Mouse (Mus musculus) layer of hippocampus, adult 9-11 months (tissue): Measurements from ENCODE around the gene Ankrd13d.
A peak's percentile ranks its signal among the peaks of the same experiment; 100 is the strongest.

ENCODE experiments used
- DNase-seq: peaks from one replicate; pipeline ENCODE4 v3.0.0; 2022

The Ankrd13d gene

DNA sequence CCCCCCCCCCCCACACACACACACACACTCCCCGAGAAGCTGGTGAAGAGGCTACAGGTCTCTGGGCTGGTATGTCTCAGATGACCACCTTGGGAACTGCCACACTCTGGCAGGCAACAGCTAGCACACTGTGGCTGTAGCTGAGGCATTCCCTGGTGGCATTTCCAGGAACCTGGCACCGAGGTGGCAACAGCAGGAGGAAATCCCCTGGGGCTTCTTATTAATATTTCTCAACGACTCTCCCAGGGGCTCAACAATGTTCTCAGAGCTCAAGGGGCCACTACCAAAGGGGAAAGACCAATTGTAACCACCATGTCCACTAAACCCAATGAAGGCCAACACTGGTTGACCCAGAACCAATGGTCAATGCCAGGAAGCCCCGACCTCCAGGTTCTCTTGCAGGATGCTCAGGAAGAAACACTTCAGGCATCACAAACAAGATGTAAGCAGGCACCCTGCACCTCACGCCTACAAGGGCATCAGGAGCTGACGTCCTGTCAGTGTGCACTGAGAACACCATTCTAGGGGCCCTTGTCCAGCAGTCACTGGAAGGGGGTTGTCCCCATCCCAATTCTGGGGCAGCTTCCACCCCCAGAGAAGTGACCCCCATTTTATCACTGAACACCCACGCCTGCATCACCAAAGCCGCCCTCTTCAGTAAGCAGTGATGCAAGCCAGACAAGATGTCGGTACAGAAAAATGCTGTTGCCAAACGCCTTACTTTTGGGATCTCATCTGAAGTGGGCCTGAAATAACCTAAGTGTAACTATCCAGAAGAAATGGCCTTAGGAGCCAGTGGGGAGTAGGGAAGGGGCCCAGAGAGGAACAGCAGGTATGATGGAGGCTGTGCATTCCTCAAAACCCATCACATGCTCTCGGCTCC lies 18.2 kb upstream of the Ankrd13d start:
- DNase-seq, result no peak

DNA sequence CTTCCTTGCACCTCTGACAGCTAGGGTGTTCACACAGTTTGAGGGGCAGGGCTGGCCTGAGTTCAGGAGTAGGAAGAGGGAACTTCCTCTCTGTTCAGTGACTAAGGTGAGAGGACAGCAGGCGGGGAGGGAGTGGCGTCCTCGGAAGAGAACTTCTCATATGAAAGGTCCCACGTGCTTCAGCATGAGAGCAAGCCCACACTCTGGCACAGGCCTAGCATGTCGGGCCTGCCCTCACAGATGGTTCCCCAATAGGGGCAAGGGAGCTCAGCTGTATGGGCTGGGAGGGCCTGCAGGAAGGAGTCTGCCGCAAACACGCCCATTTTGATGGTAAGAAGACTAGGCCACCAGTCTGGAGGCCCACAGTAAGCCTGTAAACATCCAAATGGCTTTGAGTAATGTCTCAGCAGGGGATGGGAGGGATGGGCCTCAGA lies 17.4 kb upstream of the Ankrd13d start:
- peak; percentile 74 for DNase-seq

DNA sequence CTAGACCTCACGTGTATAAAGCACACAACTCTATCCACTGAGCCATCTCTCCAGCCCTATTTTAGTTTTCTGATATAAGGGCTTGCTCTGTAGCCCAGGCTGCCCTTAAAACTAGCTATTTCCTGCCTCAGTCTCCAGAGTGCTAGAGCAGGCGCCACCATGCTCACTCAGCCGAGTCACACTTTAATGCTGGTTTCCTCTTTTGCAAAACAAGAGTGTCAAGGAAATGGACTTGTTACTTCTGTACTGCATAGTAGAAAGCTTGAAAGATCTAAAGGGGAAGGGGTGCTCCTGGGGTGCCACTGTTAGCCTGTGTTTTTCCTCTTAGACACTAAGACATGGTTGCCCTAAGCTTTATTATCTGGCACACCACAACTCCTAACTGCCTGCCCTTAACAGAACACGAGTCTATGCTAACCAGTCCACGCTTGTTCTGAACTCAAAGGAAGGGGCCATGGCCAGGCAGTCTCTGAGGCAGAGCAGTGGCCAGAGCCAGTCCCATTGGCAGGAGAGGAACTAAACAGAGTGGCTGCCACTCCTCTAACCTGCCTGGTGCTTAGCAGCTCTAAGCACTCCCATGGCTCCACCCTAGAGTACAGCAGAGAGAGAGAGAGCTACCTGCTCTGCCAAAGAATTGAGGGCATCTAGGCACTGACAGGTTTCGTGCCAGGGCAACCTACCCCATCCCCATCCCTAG lies 16.8 kb upstream of the Ankrd13d start:
- no peak for DNase-seq

DNA sequence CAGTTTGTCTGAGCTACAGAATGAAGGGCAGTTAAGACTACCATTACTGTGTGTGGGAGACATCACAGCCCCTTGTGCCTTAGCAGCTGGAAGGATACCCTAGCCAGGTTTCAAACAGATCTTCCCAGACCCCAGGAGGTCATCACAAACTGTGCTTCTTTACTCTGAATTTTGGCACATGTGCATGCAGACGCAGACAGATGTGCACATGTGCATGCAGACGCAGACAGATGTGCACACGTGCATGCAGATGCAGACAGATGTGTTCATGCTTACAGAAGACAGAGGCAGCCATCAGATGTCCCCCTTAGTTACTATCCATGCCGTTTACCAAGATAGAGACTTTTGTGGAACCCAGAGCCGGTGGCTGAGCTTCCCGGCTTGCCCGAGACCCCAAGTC lies 16.2 kb upstream of the Ankrd13d start:
- DNase-seq, result no peak

DNA sequence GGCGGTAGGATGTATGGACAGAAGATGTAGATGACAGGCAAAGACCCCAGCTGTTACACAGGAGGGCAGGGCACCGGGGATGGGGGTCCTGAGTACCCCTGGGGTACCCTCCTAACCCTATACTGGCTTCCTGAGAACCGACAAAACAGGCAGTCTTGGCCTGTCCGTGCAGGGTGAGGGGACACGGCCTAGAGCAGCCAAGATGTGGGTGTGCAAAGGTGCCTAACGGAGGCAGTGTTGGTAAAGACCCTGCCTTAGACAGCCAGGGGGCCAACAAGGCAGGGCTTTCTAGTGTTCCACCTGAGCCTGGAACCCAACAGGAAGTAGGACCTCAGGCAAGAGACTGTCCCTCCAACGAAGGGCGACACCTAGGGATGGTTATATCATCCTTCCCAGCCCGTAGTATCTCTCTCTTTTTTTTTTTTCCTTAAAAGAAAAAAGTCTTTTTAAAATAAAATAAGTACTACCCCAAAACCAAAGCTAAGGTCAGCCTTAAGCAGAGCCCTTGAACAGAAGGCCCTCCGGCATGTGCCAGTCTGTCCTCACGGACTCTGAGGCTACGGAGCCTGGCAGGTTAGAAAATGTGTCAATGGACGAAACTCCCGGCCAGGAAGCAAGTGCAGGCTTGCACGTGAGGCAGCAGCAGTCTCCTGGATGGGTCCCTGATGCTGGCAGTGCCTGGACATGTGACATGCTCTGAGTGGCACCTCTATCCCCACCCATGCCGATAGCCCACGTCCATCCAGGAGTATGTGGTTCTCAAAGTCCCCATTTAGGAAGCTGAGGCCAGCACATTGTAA lies 15.6 kb upstream of the Ankrd13d start:
- DNase-seq, result no peak

DNA sequence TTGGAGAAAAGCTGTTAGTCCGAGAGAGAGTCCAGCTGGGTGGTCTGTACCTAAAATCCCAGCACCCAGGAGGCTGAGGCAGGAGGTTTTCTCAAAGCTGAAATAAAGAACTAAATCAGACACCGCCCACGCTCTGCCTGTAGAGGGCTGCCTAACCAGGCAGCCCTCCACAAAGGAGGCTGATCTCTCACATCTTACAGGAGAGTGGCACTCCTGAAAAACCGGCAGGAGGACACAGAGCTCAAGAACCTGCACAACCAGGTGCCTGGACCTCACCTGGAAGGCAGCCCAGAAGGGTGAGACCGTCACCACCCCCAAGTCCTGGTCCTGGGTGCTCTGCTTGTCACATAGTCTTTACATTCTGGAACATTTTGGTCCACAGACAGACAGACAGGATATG lies 14.9 kb upstream of the Ankrd13d start:
- DNase-seq, result no peak

DNA sequence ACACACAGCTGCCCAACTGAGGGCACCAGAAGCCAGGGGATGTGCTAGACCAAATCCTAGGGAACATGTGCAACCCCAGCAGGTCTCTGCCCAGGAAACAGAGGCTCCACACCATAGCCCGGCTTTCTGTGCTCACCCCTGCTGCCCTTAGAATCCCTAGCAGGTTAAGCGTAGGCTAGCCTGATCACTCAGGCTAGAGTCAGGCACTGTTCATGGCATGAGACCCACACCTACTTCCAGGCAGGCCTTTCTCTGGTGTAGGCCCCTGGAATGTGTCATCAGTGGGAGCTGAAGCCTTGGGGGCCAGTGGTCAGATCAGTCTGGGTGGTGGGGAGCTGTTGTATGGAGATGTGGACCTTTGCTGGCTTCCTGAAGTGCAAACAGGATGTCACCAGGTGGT lies 13.7 kb upstream of the Ankrd13d start:
- no peak for DNase-seq

GRCm38 (mm10) chr19:4295391-4295790 lies 12.5 kb upstream of the Ankrd13d start:
- no peak for DNase-seq

GRCm38 (mm10) chr19:4294381-4295097 lies 11.6 kb upstream of the Ankrd13d start:
- peak; percentile 84 for DNase-seq

- DNase-seq, result no peak
Observed at GRCm38 (mm10) chr19:4291161-4291560, 8.2 kb upstream of the Ankrd13d start.

DNA sequence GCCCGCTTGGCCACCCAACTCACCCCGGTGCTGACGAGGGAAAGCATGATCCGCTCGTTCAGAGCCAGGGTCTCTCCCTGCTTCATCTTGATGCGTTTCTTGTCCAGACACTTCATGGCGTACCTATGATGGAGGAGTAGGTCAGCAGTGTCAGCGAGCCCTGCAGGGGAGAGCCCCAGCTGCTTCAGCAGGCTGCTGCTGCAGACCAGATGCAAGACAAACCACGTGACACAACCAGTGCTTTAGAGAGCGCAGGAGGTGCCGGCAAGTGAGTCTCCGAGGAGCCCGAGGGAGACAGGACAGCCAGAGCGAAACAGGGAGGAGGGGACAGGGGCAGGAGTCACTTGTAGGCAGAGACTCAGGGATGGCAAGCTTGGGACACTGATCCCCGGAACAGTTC lies 7.8 kb upstream of the Ankrd13d start:
- DNase-seq, result no peak

- no peak for DNase-seq
Observed at GRCm38 (mm10) chr19:4283653-4284052, 716 bp upstream of the Ankrd13d start.

GRCm38 (mm10) chr19:4280425-4280824 lies 2.5 kb downstream of the Ankrd13d start:
- DNase-seq, result no peak

DNA sequence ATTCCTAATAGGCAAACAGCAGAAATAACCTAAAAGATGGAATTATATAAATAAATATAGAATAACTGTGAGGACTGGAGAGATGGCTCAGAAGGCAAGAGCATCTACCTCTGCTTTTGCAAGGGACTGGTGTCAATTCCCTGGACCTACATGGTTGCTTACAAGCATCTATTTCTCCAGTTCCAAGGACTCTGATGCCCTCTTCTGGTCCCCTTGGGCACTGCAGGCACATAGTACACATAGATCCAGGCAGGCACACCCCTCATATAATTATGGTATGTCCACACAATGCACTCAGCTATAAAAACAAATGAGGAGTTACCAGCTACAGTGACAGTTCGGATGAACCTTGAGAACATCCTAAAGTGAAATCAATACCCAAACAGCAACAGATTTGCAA lies 3.5 kb downstream of the Ankrd13d start:
- DNase-seq, result no peak

DNA sequence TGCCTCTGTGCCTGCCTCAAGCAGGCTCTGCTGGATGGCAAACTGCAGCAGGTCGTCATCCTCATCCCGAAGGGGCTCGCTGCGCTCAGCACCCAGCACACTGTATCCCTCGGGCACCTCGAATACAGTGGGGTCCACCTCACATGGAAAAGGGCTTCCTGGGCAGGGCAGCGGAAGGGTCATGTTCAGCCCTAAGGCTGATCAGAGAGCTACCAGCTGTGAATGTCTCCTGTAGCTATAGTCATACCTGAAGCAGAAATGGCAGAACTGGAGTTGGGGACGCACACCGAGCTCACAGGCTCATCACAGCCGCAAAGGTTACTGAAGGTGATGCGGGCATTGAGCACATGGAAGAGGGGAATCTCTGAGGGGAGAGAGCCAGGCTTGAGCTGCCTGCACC lies 12.0 kb downstream of the Ankrd13d start:
- no peak for DNase-seq

DNA sequence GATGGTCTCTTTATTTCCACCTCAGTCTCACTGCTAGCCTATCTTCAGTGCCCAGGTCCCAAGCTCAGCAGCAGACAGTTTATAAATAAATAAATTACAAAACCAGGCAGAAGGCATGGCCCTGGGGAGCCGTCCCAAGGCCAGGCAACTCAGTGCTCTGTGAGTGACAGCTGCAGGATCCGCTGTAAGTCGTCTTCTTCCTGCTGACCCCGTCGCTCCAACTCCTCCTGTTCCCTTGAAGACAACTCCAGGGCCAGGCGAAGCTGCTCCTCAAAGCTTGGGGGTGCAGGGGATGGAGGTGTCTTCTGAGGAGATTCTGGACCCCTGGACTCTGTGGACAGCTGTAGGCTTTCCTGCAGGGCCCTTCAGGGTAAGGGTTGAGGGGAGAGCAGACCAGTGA lies 12.8 kb downstream of the Ankrd13d start:
- DNase-seq, result no peak

DNA sequence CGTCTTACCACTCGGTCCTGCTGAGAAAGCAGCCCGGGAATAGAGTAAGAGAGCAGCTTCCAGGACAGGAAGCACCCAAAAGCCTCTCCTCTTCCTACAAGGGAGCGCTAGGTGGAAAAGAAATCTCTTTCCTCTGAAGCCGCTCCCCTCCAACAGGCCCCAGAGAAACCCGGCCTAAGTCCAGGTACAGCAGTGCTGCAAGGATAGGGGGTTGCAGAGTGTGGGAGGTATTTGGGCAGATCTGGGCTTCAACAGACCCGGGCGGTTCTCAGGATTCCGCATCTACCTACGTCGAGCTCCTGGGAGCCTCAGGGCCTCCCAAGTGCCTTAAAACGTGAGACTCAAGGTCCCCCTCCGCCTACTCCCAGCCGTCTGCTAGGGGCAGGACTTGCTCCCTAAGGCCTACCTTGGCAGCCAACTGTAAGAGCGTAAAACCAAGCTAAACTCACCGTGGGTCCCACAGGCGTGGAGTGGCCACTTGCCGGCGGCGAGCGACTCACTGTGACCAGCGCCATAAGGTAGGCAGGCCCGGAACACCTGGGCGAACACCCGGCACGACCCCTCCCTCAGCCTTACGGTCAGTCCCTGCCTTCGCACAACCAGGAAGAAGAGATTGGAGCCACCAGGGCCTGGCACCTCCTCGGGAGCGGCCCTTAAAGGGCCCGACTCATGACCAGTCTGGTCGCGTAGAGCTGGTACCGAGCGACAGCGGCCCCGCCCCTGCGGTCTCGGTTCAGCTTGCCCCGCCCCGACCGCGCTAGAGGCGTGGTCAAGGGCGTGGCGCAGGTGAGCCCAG lies 14.2 kb downstream of the Ankrd13d start, which contains the start of gene Ssh3:
TSS of gene Ssh3 (minus strand) at position 615 of the 796 bp plus-strand sequence.
- peak; percentile 82 for DNase-seq

- no peak for DNase-seq
Observed at GRCm38 (mm10) chr19:4265956-4266355, 17.0 kb downstream of the Ankrd13d start.

DNA sequence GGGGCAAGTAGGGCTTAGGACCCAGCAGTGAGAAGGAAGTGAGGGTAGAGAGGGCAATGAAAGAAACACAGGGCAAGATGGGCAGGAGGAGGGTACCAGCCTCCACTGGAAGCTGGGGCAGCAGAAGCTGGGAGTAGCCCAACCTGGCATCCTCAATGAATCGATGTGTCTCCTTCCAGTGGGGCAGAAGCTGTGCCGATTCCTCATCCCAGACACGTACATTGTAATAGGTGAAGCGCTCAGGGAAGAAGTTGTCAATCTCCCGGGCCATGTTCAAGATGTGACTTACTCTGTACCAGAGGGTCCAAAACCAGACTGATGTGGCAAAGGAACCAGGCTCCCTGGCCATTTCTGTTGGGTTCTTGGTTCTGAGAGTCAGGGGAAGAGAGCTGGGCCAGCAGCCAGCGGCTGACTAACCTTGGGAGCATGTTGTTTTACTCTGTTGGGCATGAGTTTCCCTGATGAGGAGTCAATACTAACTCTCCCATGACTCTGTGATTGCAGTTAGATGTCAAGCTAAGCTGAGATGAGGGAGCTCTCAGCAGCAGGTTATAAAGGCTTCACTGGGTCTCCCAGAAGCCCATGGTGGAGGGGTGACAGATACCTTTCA lies 18.7 kb downstream of the Ankrd13d start:
- DNase-seq, result no peak

DNA sequence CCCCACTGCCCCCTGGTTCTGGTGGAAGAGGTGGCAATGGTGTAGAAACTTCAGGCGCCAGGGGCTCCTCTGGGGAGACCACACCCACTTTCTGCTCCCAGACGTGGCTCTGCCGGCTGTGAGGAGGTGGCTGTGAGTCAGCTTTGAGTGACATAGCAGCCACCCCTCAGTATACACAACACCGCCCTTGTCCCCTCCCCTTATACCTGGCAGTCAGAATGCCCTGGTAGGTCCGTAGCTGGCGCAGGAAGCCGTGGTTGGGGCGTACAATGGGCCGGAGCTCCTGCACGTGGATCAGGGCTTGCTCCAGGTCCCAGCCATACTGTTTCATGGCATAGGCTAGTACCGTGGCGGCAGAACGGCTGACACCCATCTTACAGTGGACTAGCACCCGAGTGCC lies 19.2 kb downstream of the Ankrd13d start:
- no peak for DNase-seq

- DNase-seq, result no peak
Observed at GRCm38 (mm10) chr19:4262756-4263155, 20.2 kb downstream of the Ankrd13d start.
